Mouse (Mus musculus) erythroblast, embryonic 14.5 days (primary cell): ENCODE data around the gene Lrba.

Experiments
- GATA1 ChIP-seq: IDR thresholded peaks from 2 replicates; pipeline ENCODE4 v1.6.1; 2012; ENCODE audit warnings: low read length, inconsistent platforms, mixed read lengths
- TAL1 ChIP-seq: IDR thresholded peaks from 3 replicates; pipeline ENCODE4 v1.6.1; 2012; ENCODE audit warnings: low read length, inconsistent platforms, mixed read lengths

DNA sequence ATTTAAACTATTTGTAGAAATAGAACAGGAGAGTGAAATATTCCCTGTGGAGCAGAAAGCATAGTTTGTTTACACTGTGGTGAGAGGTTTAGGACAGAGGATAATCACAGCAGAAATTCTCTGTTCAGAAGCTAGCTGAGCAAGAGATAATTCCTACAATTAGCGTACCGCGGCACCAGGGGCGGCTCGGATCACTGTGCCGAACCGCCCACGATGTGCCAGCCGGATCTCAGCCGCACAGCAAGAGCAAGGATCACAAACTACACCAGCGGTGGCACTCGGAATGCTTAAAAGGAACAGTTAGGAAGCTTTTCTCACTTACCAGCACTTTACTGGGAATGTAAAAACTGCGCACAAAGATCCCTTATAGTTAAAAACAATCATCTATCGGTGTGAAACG lies 28.5 kb upstream of the Lrba start:
- TF ChIP-seq GATA1, result no peak
- no peak for TF ChIP-seq TAL1
